Mouse (Mus musculus) fat pad, adult 2 months (tissue): Measurements from ENCODE around the gene Mtfp1.
"Not testable (repeated sequence)": the region's sequence is repeated elsewhere in the genome, so short reads cannot be mapped to it uniquely, and the experiment has no call there.

ENCODE experiments used
- DNase-seq: peaks from one replicate; pipeline ENCODE4 v3.0.0-alpha.2; 2011; ENCODE audit warnings: low read depth, low spot score; ENCODE audit errors: extremely low read depth

Gene Mtfp1

GRCm38 (mm10) chr11:4095171-4096053 is at the start of gene Mtfp1:
Mtfp1 (minus strand) TSS chr11:4095445.
- DNase-seq: no peak

GRCm38 (mm10) chr11:4143281-4144062 is 48.2 kb upstream of the Mtfp1 start:
- DNase-seq: no peak

GRCm38 (mm10) chr11:4142352-4142751 is 47.1 kb upstream of the Mtfp1 start:
- DNase-seq: no peak

GRCm38 (mm10) chr11:4141505-4141904 is 46.3 kb upstream of the Mtfp1 start:
- DNase-seq: no peak

GRCm38 (mm10) chr11:4138964-4139363 is 43.7 kb upstream of the Mtfp1 start:
- no peak for DNase-seq

GRCm38 (mm10) chr11:4134986-4135935 is 40.0 kb upstream of the Mtfp1 start, which contains the start of gene Rnf215:
Rnf215 (plus strand) TSS chr11:4135202.
- no peak for DNase-seq

GRCm38 (mm10) chr11:4134400-4134799 is 39.2 kb upstream of the Mtfp1 start:
- no peak for DNase-seq

- no peak for DNase-seq
Observed at GRCm38 (mm10) chr11:4133450-4133849, 38.2 kb upstream of the Mtfp1 start.

GRCm38 (mm10) chr11:4128461-4128860 is 33.2 kb upstream of the Mtfp1 start:
- DNase-seq: not testable (repeated sequence)

- DNase-seq: no peak
Observed at GRCm38 (mm10) chr11:4127059-4127458, 31.8 kb upstream of the Mtfp1 start.

GRCm38 (mm10) chr11:4123922-4124321 is 28.7 kb upstream of the Mtfp1 start:
- DNase-seq: no peak

- DNase-seq: no peak
Observed at GRCm38 (mm10) chr11:4122742-4123579, 27.7 kb upstream of the Mtfp1 start, which contains the start of gene Sec14l2. Sec14l2 (minus strand) TSS chr11:4123415.

GRCm38 (mm10) chr11:4122226-4122625 is 27.0 kb upstream of the Mtfp1 start:
- DNase-seq: no peak

- DNase-seq: no peak
Observed at GRCm38 (mm10) chr11:4121691-4122090, 26.4 kb upstream of the Mtfp1 start.

- DNase-seq: no peak
Observed at GRCm38 (mm10) chr11:4119635-4120034, 24.4 kb upstream of the Mtfp1 start.

GRCm38 (mm10) chr11:4118081-4118921 is 23.1 kb upstream of the Mtfp1 start:
- DNase-seq: no peak

GRCm38 (mm10) chr11:4117372-4118071 is 22.3 kb upstream of the Mtfp1 start:
- DNase-seq: no peak

- DNase-seq: no peak
Observed at GRCm38 (mm10) chr11:4116458-4117141, 21.4 kb upstream of the Mtfp1 start.
